Mouse (Mus musculus): ENCODE data around the gene Ankrd55.

DNA sequence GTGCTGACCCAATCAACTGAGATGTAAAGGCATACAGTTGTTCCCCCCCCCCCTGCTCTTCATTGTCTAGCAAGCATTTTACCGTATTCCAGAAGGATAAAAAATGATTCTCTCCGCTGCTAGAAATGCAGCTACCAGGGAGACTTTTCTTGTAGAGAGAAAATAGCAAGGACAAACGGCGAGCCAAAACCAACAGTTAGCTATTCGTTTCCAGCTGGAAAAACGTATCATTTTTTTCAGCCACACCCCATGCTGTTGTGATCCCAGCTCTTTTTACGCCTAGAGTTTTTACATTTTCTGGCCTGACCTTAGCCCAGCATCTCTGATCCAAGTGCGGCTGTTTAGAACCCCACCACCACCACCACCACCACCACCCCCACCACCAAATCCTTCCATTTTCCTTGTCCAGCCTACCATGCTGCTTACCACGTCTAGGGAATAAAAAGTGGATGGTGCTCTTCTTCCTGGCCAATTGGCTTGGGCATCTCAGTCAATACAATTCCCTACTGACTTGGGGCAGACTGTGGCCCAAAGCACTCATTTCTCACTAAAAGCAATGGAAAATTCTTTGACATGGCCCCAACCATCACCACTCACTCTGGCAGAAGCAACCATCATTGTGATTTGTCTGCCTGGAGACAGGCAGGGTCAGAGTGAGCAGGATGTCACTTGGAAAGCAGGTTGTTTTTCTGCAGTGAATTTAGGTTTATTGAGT lies 119.7 kb downstream of the Ankrd55 start:
- TF ChIP-seq POLR2A (IDR thresholded peaks at IDR 0.05; ENCODE audit: control insufficient read depth in 1 of 2, insufficient read depth in 1 of 2, low read depth in 1 of 2, low read length in 2 of 2, poor library complexity in 1 of 2) (no peak), TBP (IDR thresholded peaks at IDR 0.05; ENCODE audit: low read depth, low read length) (no peak), MAFK (IDR thresholded peaks at IDR 0.05; ENCODE audit: borderline replicate concordance, low read depth, low read length) (no peak), CTCF (IDR thresholded peaks at IDR 0.05 in 2 of 3, conservative IDR thresholded peaks at IDR 0.05 in 1 of 3; ENCODE audit: control insufficient read depth in 1 of 3, insufficient read depth in 1 of 3, low read depth in 2 of 3, low read length in 3 of 3, poor library complexity in 1 of 3, severe bottlenecking in 1 of 3) (no peak)
